Mouse (Mus musculus) lung, postnatal 0 days (tissue): ENCODE measurements around the gene Prkaca. TPM values are rescaled to one million over a fixed set of nuclear protein-coding genes. Genes with fewer than 3 reads are reported as not detected.
A peak's percentile ranks its signal among the peaks of the same experiment; 100 is the strongest.

Experiments used
- ATAC-seq: fragments of 200-750 bp; cut with Nextera tagmentation; 2 replicates; pipeline ENCODE4 v1.8.0; 2017; ENCODE audit warnings: moderate library complexity
- DNase-seq: peaks from one replicate; pipeline ENCODE4 v3.0.0-alpha.2; 2016; ENCODE audit warnings: low spot score
- H3K27ac ChIP-seq: fragments of 300-500 bp; sonication (generic); 2 replicates; pipeline ENCODE4 v1.5.1; 2014; ENCODE audit warnings: antibody characterized with exemption, mild to moderate bottlenecking, low read length, mixed read lengths
- H3K27me3 ChIP-seq: fragments of 300-500 bp; sonication (generic); replicated peaks from 2 replicates; pipeline ENCODE4 v1.6.1; 2014; ENCODE audit warnings: low read length, mixed read lengths; ENCODE audit not compliant: insufficient read depth
- H3K36me3 ChIP-seq: fragments of 300-500 bp; sonication (generic); 2 replicates; pipeline ENCODE4 v1.6.1; 2014; ENCODE audit warnings: low read length, mixed read lengths; ENCODE audit not compliant: insufficient read depth
- H3K4me1 ChIP-seq: fragments of 300-500 bp; sonication (generic); 2 replicates; pipeline ENCODE4 v1.6.1; 2014; ENCODE audit warnings: antibody characterized with exemption, low read depth, low read length, mixed read lengths; ENCODE audit not compliant: insufficient read depth
- H3K4me2 ChIP-seq: fragments of 300-500 bp; sonication (generic); replicated peaks from 2 replicates; pipeline ENCODE4 v1.6.1; 2014; ENCODE audit warnings: low read depth, mild to moderate bottlenecking, low read length, moderate library complexity, mixed read lengths
- H3K4me3 ChIP-seq: fragments of 300-500 bp; sonication (generic); 2 replicates; pipeline ENCODE4 v1.5.1; 2014; ENCODE audit warnings: low read depth, low read length
- H3K9ac ChIP-seq: fragments of 300-500 bp; sonication (generic); replicated peaks from 2 replicates; pipeline ENCODE4 v1.6.1; 2014; ENCODE audit warnings: low read depth, mild to moderate bottlenecking
- H3K9me3 ChIP-seq: fragments of 300-500 bp; sonication (generic); 2 replicates; pipeline ENCODE4 v1.6.1; 2016; ENCODE audit warnings: low read length, mixed read lengths
- CTCF ChIP-seq: IDR thresholded peaks from 2 replicates; pipeline ENCODE4 v1.5.1; 2016; ENCODE audit warnings: antibody characterized with exemption, mild to moderate bottlenecking
- EP300 ChIP-seq: IDR thresholded peaks from 2 replicates; pipeline ENCODE4 v1.6.1; 2016; ENCODE audit warnings: antibody characterized with exemption, mild to moderate bottlenecking, control low read depth
- WGBS: fragments of 180-500 bp; shearing (Covaris S2); extraction: QIAGEN DNeasy Blood & Tissue Kit; methylation state at CpG from one replicate; pipeline ENCODE4 v1.1.7; 2014; 5-methylcytosine and 5-hydroxymethylcytosine counted together
- polyA plus RNA-seq: library from polyadenylated mRNA; unstranded; fragments of >200 nt; fragmentation: Nextera tagmentation; extraction: Ambion mirVana; gene quantifications from 2 replicates; pipeline ENCODE4 v1.2.1, GENCODE M21; 2015

The Prkaca gene
- polyA plus RNA-seq, 1 experiment from 2014 or later = 94.9 TPM

GRCm38 (mm10) chr8:84010625-84011611 lies 38.1 kb downstream of the Prkaca start:
- Histone ChIP-seq H3K27me3 (peaks cover 27% of the 10 kb centered on the region), H3K27ac (peak overlapping the region; percentile 59; the same call in 1 of the 2 replicates), H3K4me2 (peak overlapping the region; percentile 90), H3K36me3 (no peaks in the 10 kb centered on the region), H3K9ac (0 out of 2 replicates have a peak overlapping the region, but pooled peaks have one; percentile 5), H3K4me1 (peaks cover 10% of the 10 kb centered on the region), H3K9me3 (no peaks in the 10 kb centered on the region), H3K4me3 (peak overlapping the region; percentile 47)
- DNase-seq = peak; percentile 72
- peak; percentile 58 for ATAC-seq
- peak; percentile 78 for TF ChIP-seq CTCF
- no peak for TF ChIP-seq EP300
- WGBS = 2% methylated on average over 59 of the region's 83 CpGs

- Histone ChIP-seq H3K36me3 (no peaks in the 10 kb centered on the region), H3K9me3 (no peaks in the 10 kb centered on the region), H3K9ac (0 out of 2 replicates have a peak within 1 kb of the TSS, but pooled peaks have one; percentile 29), H3K4me1 (peaks cover 10% of the 10 kb centered on the region), H3K27me3 (peaks cover 27% of the 10 kb centered on the region), H3K4me2 (peak within 1 kb of the TSS; percentile 90), H3K4me3 (peak within 1 kb of the TSS; percentile 47), H3K27ac (peak within 1 kb of the TSS; percentile 59)
- TF ChIP-seq CTCF (no peak), EP300 (no peak)
- DNase-seq (peak; percentile 84), ATAC-seq (peak; percentile 83)
- 2% methylated on average over 43 of the region's 45 CpGs for WGBS
Observed at GRCm38 (mm10) chr8:84011705-84012498, 39.1 kb downstream of the Prkaca start, which contains the start of gene 2210011C24Rik. TSS of gene 2210011C24Rik (minus strand) at chr8:84012171.

GRCm38 (mm10) chr8:84012499-84013165 lies 39.8 kb downstream of the Prkaca start:
- no peak for DNase-seq
- no peaks in the 10 kb centered on the region for H3K36me3 ChIP-seq

GRCm38 (mm10) chr8:84015833-84016232 lies 43.0 kb downstream of the Prkaca start:
- TF ChIP-seq CTCF (peak; percentile 9; the same call in 1 of the 2 replicates), EP300 (no peak)

More at GRCm38 (mm10) chr8:84012499-84013165, 39.8 kb downstream of the Prkaca start:
- Histone ChIP-seq H3K4me2 (peak overlapping the region; percentile 90), H3K27me3 (peaks cover 27% of the 10 kb centered on the region), H3K9me3 (no peaks in the 10 kb centered on the region), H3K4me1 (peaks cover 10% of the 10 kb centered on the region), H3K9ac (0 out of 2 replicates have a peak overlapping the region, but pooled peaks have one; percentile 29), H3K4me3 (peak overlapping the region; percentile 47), H3K27ac (no peak overlapping the region)
- 12% methylated on average over 35 of the region's 35 CpGs for WGBS
- no peak for TF ChIP-seq CTCF
- TF ChIP-seq EP300 = no peak
- peak; percentile 27 for ATAC-seq

GRCm38 (mm10) chr8:84019738-84020137 lies 46.9 kb downstream of the Prkaca start:
- Histone ChIP-seq H3K9ac (no peak overlapping the region), H3K36me3 (no peaks in the 10 kb centered on the region), H3K4me1 (peaks cover 19% of the 10 kb centered on the region), H3K27me3 (no peaks in the 10 kb centered on the region), H3K4me3 (no peak overlapping the region), H3K9me3 (no peaks in the 10 kb centered on the region), H3K27ac (no peak overlapping the region), H3K4me2 (no peak overlapping the region)
- no peak for TF ChIP-seq EP300
- TF ChIP-seq CTCF = no peak
- 65% methylated on average over 9 of the region's 9 CpGs for WGBS
- DNase-seq (no peak), ATAC-seq (no peak)

More at GRCm38 (mm10) chr8:84015833-84016232, 43.0 kb downstream of the Prkaca start:
- no peak overlapping the region for H3K27ac ChIP-seq
- H3K4me2 ChIP-seq = no peak overlapping the region
- H3K9me3 ChIP-seq = no peaks in the 10 kb centered on the region
- 92% methylated on average over 5 of the region's 5 CpGs for WGBS
- no peak overlapping the region for H3K9ac ChIP-seq
- H3K4me3 ChIP-seq = no peak overlapping the region
- peaks cover 9% of the 10 kb centered on the region; the same call in 1 of the 2 replicates for H3K4me1 ChIP-seq
- no peaks in the 10 kb centered on the region for H3K36me3 ChIP-seq
- no peak for DNase-seq
- peaks cover 20% of the 10 kb centered on the region for H3K27me3 ChIP-seq
- no peak for ATAC-seq
